Comparison of ENCODE assay signal across 11 mouse cellular contexts in the genomic region with DNA sequence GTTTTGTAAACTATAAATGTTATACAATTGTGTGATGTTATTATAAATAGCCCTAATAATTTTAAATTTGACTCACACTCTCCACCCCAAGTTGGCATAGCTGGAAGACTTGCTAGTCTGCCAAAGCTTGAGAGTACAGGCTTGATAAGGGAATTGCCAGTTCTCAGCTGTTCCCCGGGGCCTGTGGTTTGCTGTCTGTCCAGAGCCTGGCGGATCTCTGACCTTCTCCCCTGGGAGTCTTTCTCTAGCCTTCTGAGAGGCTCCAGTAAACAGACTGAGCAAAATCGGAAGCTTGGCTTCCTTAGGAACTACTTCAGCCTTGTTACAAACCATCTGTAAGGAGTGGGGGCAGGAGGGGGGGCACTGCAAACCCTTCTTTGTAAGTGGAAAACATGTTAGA. TPM values are rescaled to one million over a fixed set of nuclear protein-coding genes. Genes with fewer than 3 reads are reported as not detected.
DNase-seq lines count a peak whose midpoint lies in the region; ATAC-seq and TF ChIP-seq lines count a peak whose summit lies in the region.
"Had no signal": no experiment of that assay in that cellular context is flagged by ENCODE, and none has a peak within 500 bp of the region (broad histone marks: within the 10 kb centered on the region; RNA-seq: fewer than 3 reads in every experiment).

No protein-coding gene starts in this region.

- WGBS in kidney, postnatal 0 days: 37% methylated on average over 3 of the region's 3 CpGs
- 38% methylated on average over 3 of the region's 3 CpGs for WGBS in liver, embryonic 11.5 days
- WGBS in thymus, adult 2 months: 69% methylated on average over 3 of the region's 3 CpGs

- H3K36me3 ChIP-seq in kidney, postnatal 0 days (ENCODE audit: insufficient read depth, low read length): no peaks in the 10 kb centered on the region
- H3K36me3 ChIP-seq in liver, embryonic 11.5 days (ENCODE audit: control insufficient read depth, insufficient read depth, low read length): no peaks in the 10 kb centered on the region
- no peaks in the 10 kb centered on the region for H3K36me3 ChIP-seq in thymus, adult 2 months (ENCODE audit: control insufficient read depth, insufficient read depth, low read length)
- H3K36me3 ChIP-seq: limb, embryonic 12.5 days had no signal

- peak; percentile 30 for DNase-seq in embryo, embryonic 11 days
- no peak for DNase-seq in embryo, embryonic 9.5 days (ENCODE audit: extremely low spot score)
- peak; percentile 93 for DNase-seq in 3T3-L1 (ENCODE audit: low read depth, low spot score)
- DNase-seq in heart, adult 18-20 months: peak; percentile 87 to 94
- DNase-seq in kidney, postnatal 0 days (ENCODE audit: low spot score): peak; percentile 84
- no peak for DNase-seq in spleen, postnatal 4 days (ENCODE audit: low spot score in 2 of 2)
- no peak for DNase-seq in liver, embryonic 11.5 days (ENCODE audit: low spot score)
- no peak for DNase-seq in thymus, adult 2 months

- H3K9me3 ChIP-seq in kidney, postnatal 0 days (replicated peaks; ENCODE audit: low read length): no peaks in the 10 kb centered on the region
- no peaks in the 10 kb centered on the region for H3K9me3 ChIP-seq in liver, embryonic 11.5 days (ENCODE audit: control insufficient read depth, low read length)
- H3K9me3 ChIP-seq: limb, embryonic 12.5 days had no signal

- no peak for TF ChIP-seq CTCF in kidney, postnatal 0 days (IDR thresholded peaks at IDR 0.05; ENCODE audit: low read depth)
- TF ChIP-seq CTCF in thymus, adult 2 months (IDR thresholded peaks at IDR 0.05; ENCODE audit: borderline replicate concordance, control insufficient read depth, extremely low read depth, insufficient read depth, low read length, poor library complexity): no peak

- H3K4me2 ChIP-seq in kidney, postnatal 0 days (ENCODE audit: low read length): no peak overlapping the region
- no peak overlapping the region for H3K4me2 ChIP-seq in liver, embryonic 11.5 days
- H3K4me2 ChIP-seq: limb, embryonic 12.5 days had no signal

- TF ChIP-seq POLR2A in thymus, adult 2 months (IDR thresholded peaks at IDR 0.05; ENCODE audit: control insufficient read depth, extremely low read depth, insufficient read depth, low read length, poor library complexity): no peak

- no peaks in the 10 kb centered on the region for H3K27me3 ChIP-seq in kidney, postnatal 0 days (ENCODE audit: insufficient read depth, low read length)
- no peaks in the 10 kb centered on the region for H3K27me3 ChIP-seq in liver, embryonic 11.5 days (replicated peaks; ENCODE audit: control insufficient read depth, insufficient read depth, low read length)
- H3K27me3 ChIP-seq in thymus, adult 2 months (ENCODE audit: control insufficient read depth, insufficient read depth, low read length): no peaks in the 10 kb centered on the region
- H3K27me3 ChIP-seq: limb, embryonic 12.5 days had no signal

- H3K4me3 ChIP-seq in kidney, postnatal 0 days (replicated peaks; ENCODE audit: low read depth, low read length): no peak overlapping the region
- H3K4me3 ChIP-seq in liver, embryonic 11.5 days (ENCODE audit: low read depth, low read length): no peak overlapping the region
- no peak overlapping the region for H3K4me3 ChIP-seq in thymus, adult 2 months (ENCODE audit: control insufficient read depth, insufficient read depth, low read length)
- H3K4me3 ChIP-seq: limb, embryonic 12.5 days had no signal

- H3K9ac ChIP-seq in kidney, postnatal 0 days (ENCODE audit: low read depth, low read length): no peak overlapping the region
- no peak overlapping the region for H3K9ac ChIP-seq in liver, embryonic 11.5 days (ENCODE audit: low read depth, low read length)
- H3K9ac ChIP-seq: limb, embryonic 12.5 days had no signal

- ATAC-seq in kidney, postnatal 0 days (replicated peaks; ENCODE audit: low FRiP score, low read depth): no peak
- no peak for ATAC-seq in liver, embryonic 11.5 days (replicated peaks; ENCODE audit: low FRiP score)

- H3K4me1 ChIP-seq in kidney, postnatal 0 days (replicated peaks; ENCODE audit: insufficient read depth, low read length): no peaks in the 10 kb centered on the region
- no peaks in the 10 kb centered on the region for H3K4me1 ChIP-seq in liver, embryonic 11.5 days (replicated peaks; ENCODE audit: control insufficient read depth, insufficient read depth, low read length)
- H3K4me1 ChIP-seq in thymus, adult 2 months (replicated peaks; ENCODE audit: control insufficient read depth, insufficient read depth, low read length): no peaks in the 10 kb centered on the region
- H3K4me1 ChIP-seq: limb, embryonic 12.5 days had no signal

- H3K27ac ChIP-seq in kidney, postnatal 0 days: peak overlapping the region; percentile 62
- H3K27ac ChIP-seq in liver, embryonic 11.5 days (ENCODE audit: low read depth, low read length): no peak overlapping the region
- no peak overlapping the region for H3K27ac ChIP-seq in thymus, adult 2 months (ENCODE audit: control insufficient read depth, insufficient read depth, low read length)
- H3K27ac ChIP-seq: limb, embryonic 12.5 days had no signal

RNA-seq across cellular contexts. Expression of a gene that starts 10.7 kb away (rescaled TPM):
- 100 to 1,000 TPM; 861 to 872 TPM for total RNA-seq in heart, adult 18-20 months (2021)
- polyA plus RNA-seq in kidney, postnatal 0 days (2015; fragmentation: Nextera tagmentation; extraction: Ambion mirVana): not detected in 2 replicates
- polyA plus RNA-seq in liver, embryonic 11.5 days (2014; fragmentation: Nextera tagmentation; extraction: Ambion mirVana): 0.14 and 0.41 TPM in 2 replicates
- 0.54 and 6.4 TPM in 2 replicates for polyA plus RNA-seq in thymus, adult 2 months (2012; rRNA removed)
- total RNA-seq: common myeloid progenitor, adult 5-6 weeks had no signal
- polyA plus RNA-seq: limb, embryonic 12.5 days; small intestine, adult 2 months had no signal

RNA-seq across cellular contexts. Expression of a gene that starts 58.9 kb away (rescaled TPM):
- total RNA-seq in heart, adult 18-20 months (2021): 10 to 100 TPM; 62.3 to 70.5 TPM
- 0.78 and 1.0 TPM in 2 replicates for polyA plus RNA-seq in kidney, postnatal 0 days (2015; fragmentation: Nextera tagmentation; extraction: Ambion mirVana)
- polyA plus RNA-seq in liver, embryonic 11.5 days (2014; fragmentation: Nextera tagmentation; extraction: Ambion mirVana): not detected in 2 replicates
- 1.1 TPM in 1 of 2 replicates, not detected in the other for polyA plus RNA-seq in thymus, adult 2 months (2012; rRNA removed)
- total RNA-seq: common myeloid progenitor, adult 5-6 weeks had no signal
- polyA plus RNA-seq: limb, embryonic 12.5 days; small intestine, adult 2 months had no signal

RNA-seq across cellular contexts. Expression of a gene that starts 59.1 kb away (rescaled TPM):
- 1,000 to 10,000 TPM; 1,622 to 1,793 TPM for total RNA-seq in heart, adult 18-20 months (2021)
- 557 and 637 TPM in 2 replicates for polyA plus RNA-seq in kidney, postnatal 0 days (2015; fragmentation: Nextera tagmentation; extraction: Ambion mirVana)
- polyA plus RNA-seq in liver, embryonic 11.5 days (2014; fragmentation: Nextera tagmentation; extraction: Ambion mirVana): 343 and 381 TPM in 2 replicates
- polyA plus RNA-seq in thymus, adult 2 months (2012; rRNA removed): 3.6 and 3.8 TPM in 2 replicates

Comparison
In these comparisons a context has a peak if more than half of its experiments do, and no peak if none do; other contexts are left out.
1. DNase-seq: peak in embryo, embryonic 11 days (single experiment), 3T3-L1 (single experiment), heart, adult 18-20 months (2 of 2) and kidney, postnatal 0 days (single experiment); none in embryo, embryonic 9.5 days (single experiment), spleen, postnatal 4 days (0 of 2), liver, embryonic 11.5 days (single experiment) and thymus, adult 2 months (single experiment).
2. RNA of a gene that starts 59.1 kb away (polyA plus RNA-seq): 557 to 637 TPM in kidney, postnatal 0 days and 343 to 381 TPM in liver, embryonic 11.5 days; 3.6 to 3.8 TPM in thymus, adult 2 months; every median in the first group is over 10 times any median in the second.